Mouse (Mus musculus) lung, embryonic 14.5 days (tissue): ENCODE measurements around the gene Col4a2. TPM values are rescaled to one million over a fixed set of nuclear protein-coding genes. Genes with fewer than 3 reads are reported as not detected.
A peak's percentile ranks its signal among the peaks of the same experiment; 100 is the strongest.

Source experiments
- ATAC-seq: fragments of 200-750 bp; cut with Nextera tagmentation; 2 replicates; pipeline ENCODE4 v1.8.0; 2017; ENCODE audit warnings: mild to moderate bottlenecking, moderate TSS enrichment, moderate library complexity; ENCODE audit not compliant: insufficient read depth
- DNase-seq: peaks from one replicate; pipeline ENCODE4 v3.0.0-alpha.2; 2015
- H3K27ac ChIP-seq: fragments of 300-500 bp; sonication (generic); 2 replicates; pipeline ENCODE4 v1.5.1; 2014; ENCODE audit warnings: low read depth, mild to moderate bottlenecking, moderate library complexity
- H3K27me3 ChIP-seq: fragments of 300-500 bp; sonication (generic); 2 replicates; pipeline ENCODE4 v1.6.1; 2014; ENCODE audit warnings: low read length, control low read depth; ENCODE audit not compliant: insufficient read depth
- H3K36me3 ChIP-seq: fragments of 300-500 bp; sonication (generic); 2 replicates; pipeline ENCODE4 v1.6.1; 2014; ENCODE audit warnings: control low read depth; ENCODE audit not compliant: insufficient read depth
- H3K4me1 ChIP-seq: fragments of 300-500 bp; sonication (generic); 2 replicates; pipeline ENCODE4 v1.6.1; 2014; ENCODE audit warnings: antibody characterized with exemption, control low read depth; ENCODE audit not compliant: insufficient read depth
- H3K4me2 ChIP-seq: fragments of 300-500 bp; sonication (generic); 2 replicates; pipeline ENCODE4 v1.6.1; 2014; ENCODE audit warnings: mild to moderate bottlenecking
- H3K4me3 ChIP-seq: fragments of 300-500 bp; sonication (generic); 2 replicates; pipeline ENCODE4 v1.5.1; 2014; ENCODE audit warnings: low read depth, low read length
- H3K9ac ChIP-seq: fragments of 300-500 bp; sonication (generic); 2 replicates; pipeline ENCODE4 v1.6.1; 2014
- H3K9me3 ChIP-seq: fragments of 300-500 bp; sonication (generic); 2 replicates; pipeline ENCODE4 v1.6.1; 2016; ENCODE audit warnings: low read depth, low read length, control low read depth
- CTCF ChIP-seq: IDR thresholded peaks from 2 replicates; pipeline ENCODE4 v1.5.1; 2016; ENCODE audit warnings: antibody characterized with exemption, low read depth
- WGBS: fragments of 180-500 bp; shearing (Covaris S2); extraction: QIAGEN DNeasy Blood & Tissue Kit; methylation state at CpG from one replicate; pipeline ENCODE4 v1.1.7; 2014; 5-methylcytosine and 5-hydroxymethylcytosine counted together
- polyA plus RNA-seq: library from polyadenylated mRNA; unstranded; fragments of >200 nt; fragmentation: Nextera tagmentation; extraction: Ambion mirVana; gene quantifications from 2 replicates; pipeline ENCODE4 v1.2.1, GENCODE M21; 2014

Col4a2 gene
- polyA plus RNA-seq, 1 experiment from 2014 or later, result 111 TPM

- DNase-seq, result peak; percentile 50
- Histone ChIP-seq H3K9me3 (no peaks in the 10 kb centered on the region), H3K27ac (peak overlapping the region; percentile 55; the same call in 1 of the 2 replicates), H3K4me2 (no peak overlapping the region), H3K36me3 (peaks cover 18% of the 10 kb centered on the region; the same call in 1 of the 2 replicates), H3K27me3 (no peaks in the 10 kb centered on the region), H3K4me1 (0 out of 2 replicates have a peak, but pooled peaks cover 2% of the 10 kb centered on the region), H3K4me3 (no peak overlapping the region), H3K9ac (no peak overlapping the region)
- peak; percentile 54; the same call in 1 of the 2 replicates for ATAC-seq
- WGBS, result 73% methylated on average over 5 of the region's 5 CpGs
- TF ChIP-seq CTCF, result no peak
These were observed 10.3 kb downstream of the Col4a2 start for GRCm38 (mm10) chr8:11322724-11323585.

- no peak overlapping the region for H3K27ac ChIP-seq
- no peak overlapping the region for H3K4me3 ChIP-seq
- no peak for TF ChIP-seq CTCF
- H3K9ac ChIP-seq, result no peak overlapping the region
- 0 out of 2 replicates have a peak, but pooled peaks cover 2% of the 10 kb centered on the region for H3K4me1 ChIP-seq
- no peak overlapping the region for H3K4me2 ChIP-seq
- peaks cover 11% of the 10 kb centered on the region; the same call in 1 of the 2 replicates for H3K36me3 ChIP-seq
- ATAC-seq (no peak), DNase-seq (no peak)
- H3K27me3 ChIP-seq, result no peaks in the 10 kb centered on the region
- WGBS, result 78% methylated on average over 1 of the region's 1 CpGs
- no peaks in the 10 kb centered on the region for H3K9me3 ChIP-seq
These were observed 11.1 kb downstream of the Col4a2 start for GRCm38 (mm10) chr8:11323681-11324080.

GRCm38 (mm10) chr8:11324801-11325395 lies 12.3 kb downstream of the Col4a2 start:
- Histone ChIP-seq H3K36me3 (0 out of 2 replicates have a peak, but pooled peaks cover 3% of the 10 kb centered on the region), H3K27me3 (no peaks in the 10 kb centered on the region), H3K9ac (no peak overlapping the region), H3K4me1 (0 out of 2 replicates have a peak, but pooled peaks cover 2% of the 10 kb centered on the region), H3K4me3 (no peak overlapping the region), H3K4me2 (no peak overlapping the region), H3K9me3 (no peaks in the 10 kb centered on the region), H3K27ac (no peak overlapping the region)
- DNase-seq (no peak), ATAC-seq (no peak)
- 69% methylated on average over 6 of the region's 6 CpGs for WGBS
- TF ChIP-seq CTCF, result no peak

- no peak overlapping the region for H3K4me2 ChIP-seq
- no peak overlapping the region for H3K9ac ChIP-seq
- DNase-seq (no peak), ATAC-seq (peak; percentile 42)
- H3K27me3 ChIP-seq, result no peaks in the 10 kb centered on the region
- 25% methylated on average over 4 of the region's 4 CpGs for WGBS
- H3K4me3 ChIP-seq, result no peak overlapping the region
- H3K27ac ChIP-seq, result peak overlapping the region; percentile 16; the same call in 1 of the 2 replicates
- H3K36me3 ChIP-seq, result no peaks in the 10 kb centered on the region
- no peak for TF ChIP-seq CTCF
- peaks cover 11% of the 10 kb centered on the region; the same call in 1 of the 2 replicates for H3K4me1 ChIP-seq
- H3K9me3 ChIP-seq, result no peaks in the 10 kb centered on the region
These were observed 14.7 kb downstream of the Col4a2 start for GRCm38 (mm10) chr8:11327298-11327697.

- Histone ChIP-seq H3K9me3 (no peaks in the 10 kb centered on the region), H3K4me1 (peaks cover 11% of the 10 kb centered on the region; the same call in 1 of the 2 replicates), H3K9ac (no peak overlapping the region), H3K4me2 (no peak overlapping the region), H3K27ac (peak overlapping the region; percentile 16; the same call in 1 of the 2 replicates), H3K27me3 (no peaks in the 10 kb centered on the region), H3K4me3 (no peak overlapping the region), H3K36me3 (no peaks in the 10 kb centered on the region)
- DNase-seq (no peak), ATAC-seq (no peak)
- WGBS, result 32% methylated on average over 5 of the region's 5 CpGs
- TF ChIP-seq CTCF, result no peak
These were observed 15.3 kb downstream of the Col4a2 start for GRCm38 (mm10) chr8:11327722-11328417.

GRCm38 (mm10) chr8:11331561-11331960 lies 19.0 kb downstream of the Col4a2 start:
- Histone ChIP-seq H3K27ac (peak overlapping the region; percentile 32; the same call in 1 of the 2 replicates), H3K27me3 (no peaks in the 10 kb centered on the region), H3K4me3 (no peak overlapping the region), H3K9ac (no peak overlapping the region), H3K4me2 (no peak overlapping the region), H3K4me1 (peaks cover 15% of the 10 kb centered on the region; the same call in 1 of the 2 replicates), H3K36me3 (no peaks in the 10 kb centered on the region), H3K9me3 (no peaks in the 10 kb centered on the region)
- 35% methylated on average over 4 of the region's 4 CpGs for WGBS
- ATAC-seq (no peak), DNase-seq (no peak)
- TF ChIP-seq CTCF, result no peak
